Mouse (Mus musculus): Measurements from ENCODE around the gene Pkp4.

DNA sequence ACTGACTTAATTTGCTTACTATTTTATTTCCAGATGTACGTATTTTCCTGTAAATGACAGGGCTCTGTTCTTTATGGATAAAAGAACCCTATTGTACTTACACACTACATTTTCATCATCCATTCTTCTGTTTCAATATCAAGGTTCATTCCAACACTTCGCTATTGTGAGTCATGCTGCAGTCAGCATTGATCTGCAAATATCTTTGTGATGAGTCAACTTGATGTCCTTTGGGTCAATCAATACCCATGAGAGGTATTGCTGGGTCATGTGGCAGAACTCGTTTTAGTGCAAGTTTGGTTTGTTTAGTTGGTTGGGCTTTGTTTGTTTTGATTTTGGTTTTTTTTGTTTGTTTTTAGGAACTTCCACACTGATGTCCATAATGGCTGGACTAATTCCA, 88.2 kb downstream of the Pkp4 start:
- TF ChIP-seq POLR2A (IDR thresholded peaks at IDR 0.05; ENCODE audit: low read depth, low read length) (no peak), CTCF (IDR thresholded peaks at IDR 0.05; ENCODE audit: borderline replicate concordance, insufficient read depth, low read length) (no peak)

Measured in embryonic fibroblast, embryonic 13.5 days (primary cell).